Mouse (Mus musculus) hindbrain, embryonic 15.5 days (tissue): Measurements from ENCODE around the gene B3gntl1. TPM values are rescaled to one million over a fixed set of nuclear protein-coding genes. Genes with fewer than 3 reads are reported as not detected.

Experiments
- ATAC-seq: fragments of 200-750 bp; cut with Nextera tagmentation; 2 replicates; pipeline ENCODE4 v1.8.0; 2017; ENCODE audit warnings: low read depth, moderate number of reproducible peaks, moderate TSS enrichment; ENCODE audit not compliant: low FRiP score
- H3K27ac ChIP-seq: fragments of 300-500 bp; sonication (generic); replicated peaks from 2 replicates; pipeline ENCODE4 v1.5.1; 2015; ENCODE audit warnings: mild to moderate bottlenecking, inconsistent platforms
- H3K27me3 ChIP-seq: fragments of 300-500 bp; sonication (generic); 2 replicates; pipeline ENCODE4 v1.6.1; 2015; ENCODE audit warnings: control low read depth, inconsistent platforms
- H3K36me3 ChIP-seq: fragments of 300-500 bp; sonication (generic); 2 replicates; pipeline ENCODE4 v1.6.1; 2015; ENCODE audit warnings: control low read depth, inconsistent platforms
- H3K4me1 ChIP-seq: fragments of 300-500 bp; sonication (generic); replicated peaks from 2 replicates; pipeline ENCODE4 v1.6.1; 2015; ENCODE audit warnings: control low read depth, inconsistent platforms
- H3K4me2 ChIP-seq: fragments of 300-500 bp; sonication (generic); 2 replicates; pipeline ENCODE4 v1.6.1; 2015; ENCODE audit warnings: moderate library complexity, mild to moderate bottlenecking, inconsistent platforms
- H3K4me3 ChIP-seq: fragments of 300-500 bp; sonication (generic); 2 replicates; pipeline ENCODE4 v1.5.1; 2015; ENCODE audit warnings: mild to moderate bottlenecking, inconsistent platforms
- H3K9ac ChIP-seq: fragments of 300-500 bp; sonication (generic); 2 replicates; pipeline ENCODE4 v1.6.1; 2015; ENCODE audit warnings: inconsistent platforms
- H3K9me3 ChIP-seq: fragments of 300-500 bp; sonication (generic); 2 replicates; pipeline ENCODE4 v1.6.1; 2016; ENCODE audit warnings: control low read depth, inconsistent platforms
- WGBS: fragments of 180-500 bp; shearing (Covaris S2); methylation state at CpG from one replicate; pipeline ENCODE4 v1.1.7; 2015; 5-methylcytosine and 5-hydroxymethylcytosine counted together
- polyA plus RNA-seq: library from polyadenylated mRNA; unstranded; fragments of >200 nt; fragmentation: Nextera tagmentation; extraction: Ambion mirVana; gene quantifications from 2 replicates; pipeline ENCODE4 v1.2.1, GENCODE M21; 2015

The B3gntl1 gene
- polyA plus RNA-seq, 1 experiment from 2014 or later, result 7.9 TPM

DNA sequence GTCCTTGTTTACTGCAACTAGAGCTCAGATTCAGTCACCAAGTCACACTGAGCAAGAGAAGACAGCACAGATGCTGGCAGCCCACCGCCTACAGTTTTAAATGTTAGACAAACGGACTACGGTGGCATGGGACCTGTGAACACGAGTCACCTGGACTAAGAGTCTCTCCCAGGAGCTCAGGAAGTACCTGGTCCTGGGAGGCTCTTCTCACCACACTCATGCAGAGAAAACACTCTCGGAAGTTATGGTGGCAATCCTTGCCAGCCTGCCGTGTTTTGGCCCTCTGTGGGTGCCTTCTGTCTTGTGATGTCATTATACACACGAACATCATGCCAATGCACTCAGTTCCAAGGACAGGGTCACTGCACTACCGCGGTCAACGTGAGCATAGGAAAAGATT, 36.3 kb downstream of the B3gntl1 start:
- no peak overlapping the region for H3K9ac ChIP-seq
- H3K4me2 ChIP-seq, result no peak overlapping the region
- no peak for ATAC-seq
- whole genome bisulfite sequencing, result 93% methylated on average over 10 of the region's 10 CpGs
- H3K27ac ChIP-seq, result no peak overlapping the region
- no peaks in the 10 kb centered on the region for H3K27me3 ChIP-seq
- peaks cover 20% of the 10 kb centered on the region for H3K36me3 ChIP-seq
- H3K4me3 ChIP-seq, result no peak overlapping the region
- H3K9me3 ChIP-seq, result no peaks in the 10 kb centered on the region
- H3K4me1 ChIP-seq, result no peaks in the 10 kb centered on the region

DNA sequence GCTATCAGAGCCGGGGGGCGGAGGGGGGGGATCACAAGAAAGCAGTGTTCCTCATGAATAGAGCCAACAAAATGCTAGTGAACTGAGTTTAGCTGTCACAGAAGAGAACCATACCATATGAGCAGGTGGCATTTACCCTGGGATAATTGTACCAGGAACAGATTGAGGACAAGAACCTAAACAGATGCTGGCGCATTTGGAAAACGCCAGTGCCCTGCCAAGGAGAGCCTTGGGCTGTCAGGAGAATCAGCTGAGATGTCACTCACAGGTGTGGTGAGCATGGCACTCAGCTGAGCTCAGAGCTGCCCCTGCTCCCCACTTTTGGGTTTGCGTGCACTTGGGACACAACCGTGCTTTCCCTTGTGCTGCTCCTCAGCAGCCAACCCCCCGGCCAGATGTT, 41.5 kb downstream of the B3gntl1 start:
- Histone ChIP-seq H3K27me3 (no peaks in the 10 kb centered on the region), H3K4me3 (no peak overlapping the region), H3K4me1 (no peaks in the 10 kb centered on the region), H3K36me3 (0 out of 2 replicates have a peak, but pooled peaks cover 10% of the 10 kb centered on the region), H3K27ac (no peak overlapping the region), H3K9ac (no peak overlapping the region), H3K4me2 (no peak overlapping the region), H3K9me3 (no peaks in the 10 kb centered on the region)
- ATAC-seq, result no peak
- WGBS, result 82% methylated on average over 7 of the region's 7 CpGs

DNA sequence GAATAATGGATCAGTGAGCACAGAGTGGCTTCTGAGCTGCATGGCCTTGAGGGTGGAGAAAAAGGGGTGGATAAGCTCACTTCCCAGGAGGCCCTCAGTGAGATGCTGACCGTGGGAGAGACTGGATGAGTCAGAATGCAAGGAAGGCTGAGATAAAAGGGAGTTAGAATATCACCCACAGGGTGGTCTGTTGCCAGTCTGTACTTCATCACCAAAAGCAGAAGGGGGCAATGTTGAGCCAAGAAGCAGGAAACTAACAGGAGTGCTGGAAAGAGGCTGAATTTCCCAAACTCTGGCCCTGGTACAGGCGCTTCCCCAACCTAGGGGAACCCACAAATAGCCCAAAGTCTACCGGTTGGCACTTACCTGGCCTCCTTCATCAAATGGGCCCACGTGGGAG, 42.5 kb downstream of the B3gntl1 start:
- no peak overlapping the region for H3K9ac ChIP-seq
- H3K9me3 ChIP-seq, result no peaks in the 10 kb centered on the region
- no peak overlapping the region for H3K4me3 ChIP-seq
- no peak overlapping the region for H3K27ac ChIP-seq
- WGBS, result 82% methylated on average over 4 of the region's 4 CpGs
- no peak overlapping the region for H3K4me2 ChIP-seq
- no peak for ATAC-seq
- H3K4me1 ChIP-seq, result no peaks in the 10 kb centered on the region
- no peaks in the 10 kb centered on the region for H3K27me3 ChIP-seq
- H3K36me3 ChIP-seq, result 0 out of 2 replicates have a peak, but pooled peaks cover 10% of the 10 kb centered on the region

GRCm38 (mm10) chr11:121629529-121629928, 43.4 kb downstream of the B3gntl1 start:
- Histone ChIP-seq H3K4me2 (no peak overlapping the region), H3K27me3 (no peaks in the 10 kb centered on the region), H3K27ac (no peak overlapping the region), H3K36me3 (0 out of 2 replicates have a peak, but pooled peaks cover 10% of the 10 kb centered on the region), H3K4me1 (no peaks in the 10 kb centered on the region), H3K4me3 (no peak overlapping the region), H3K9ac (no peak overlapping the region), H3K9me3 (no peaks in the 10 kb centered on the region)
- no peak for ATAC-seq
- 92% methylated on average over 6 of the region's 6 CpGs for WGBS

DNA sequence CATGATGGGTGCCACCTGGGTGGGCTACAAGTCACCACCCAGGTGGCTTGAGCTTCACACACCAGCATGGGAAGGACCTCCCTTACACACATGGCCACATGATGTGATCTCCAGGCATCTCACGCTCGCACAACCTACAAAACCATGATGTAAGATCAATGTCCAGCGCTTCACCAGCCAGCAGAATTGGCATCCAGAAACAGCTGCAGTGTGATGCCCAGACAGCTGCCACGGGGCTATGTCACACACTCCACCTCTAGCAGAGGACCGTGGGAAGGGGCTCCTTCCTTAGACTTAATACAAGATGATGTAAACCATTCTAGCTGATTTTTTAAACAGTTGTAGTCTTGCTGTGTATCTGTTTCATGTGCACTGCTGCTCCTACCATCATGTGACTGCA, 45.4 kb downstream of the B3gntl1 start:
- Histone ChIP-seq H3K27me3 (no peaks in the 10 kb centered on the region), H3K4me1 (no peaks in the 10 kb centered on the region)
- WGBS, result 94% methylated on average over 5 of the region's 5 CpGs

DNA sequence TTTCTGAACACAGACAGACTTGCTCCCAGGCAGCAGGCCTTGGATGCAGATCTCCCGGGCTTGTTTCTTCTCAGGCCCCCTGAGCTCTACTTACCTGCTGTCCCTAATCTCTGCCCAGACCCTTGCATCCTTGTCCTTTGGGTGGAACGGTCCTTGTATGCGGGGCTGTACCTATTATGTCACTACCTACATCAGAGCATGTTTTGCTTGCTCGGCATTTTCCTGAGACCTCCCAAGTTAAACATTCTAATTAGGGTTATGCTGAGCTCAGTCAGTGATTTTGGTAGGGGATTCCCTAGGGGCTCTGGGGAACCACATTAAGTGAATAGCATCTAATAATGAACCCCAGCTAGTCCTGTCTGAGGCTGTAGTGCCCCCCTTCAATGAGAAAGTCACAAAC, 47.9 kb downstream of the B3gntl1 start:
- H3K36me3 ChIP-seq, result peaks cover 21% of the 10 kb centered on the region; the same call in 1 of the 2 replicates
- WGBS, result 86% methylated on average over 4 of the region's 4 CpGs
- ATAC-seq, result no peak

More for the DNA sequence above, 45.4 kb downstream of the B3gntl1 start:
- no peak overlapping the region for H3K27ac ChIP-seq
- H3K4me2 ChIP-seq, result no peak overlapping the region
- no peaks in the 10 kb centered on the region for H3K9me3 ChIP-seq
- no peak overlapping the region for H3K4me3 ChIP-seq
- H3K9ac ChIP-seq, result no peak overlapping the region
- H3K36me3 ChIP-seq, result 0 out of 2 replicates have a peak, but pooled peaks cover 10% of the 10 kb centered on the region
- no peak for ATAC-seq

GRCm38 (mm10) chr11:121617371-121617770, 55.6 kb downstream of the B3gntl1 start:
- no peak overlapping the region for H3K9ac ChIP-seq
- H3K4me2 ChIP-seq, result no peak overlapping the region
- 100% methylated on average over 1 of the region's 1 CpGs for WGBS
- ATAC-seq, result no peak
- H3K4me1 ChIP-seq, result no peaks in the 10 kb centered on the region
- H3K27me3 ChIP-seq, result no peaks in the 10 kb centered on the region
- H3K9me3 ChIP-seq, result no peaks in the 10 kb centered on the region
- H3K4me3 ChIP-seq, result no peak overlapping the region
- no peak overlapping the region for H3K27ac ChIP-seq
- H3K36me3 ChIP-seq, result peaks cover 66% of the 10 kb centered on the region

More for the DNA sequence above, 47.9 kb downstream of the B3gntl1 start:
- Histone ChIP-seq H3K4me3 (no peak overlapping the region), H3K9ac (no peak overlapping the region), H3K9me3 (no peaks in the 10 kb centered on the region), H3K27ac (no peak overlapping the region), H3K4me2 (no peak overlapping the region), H3K4me1 (no peaks in the 10 kb centered on the region), H3K27me3 (no peaks in the 10 kb centered on the region)

DNA sequence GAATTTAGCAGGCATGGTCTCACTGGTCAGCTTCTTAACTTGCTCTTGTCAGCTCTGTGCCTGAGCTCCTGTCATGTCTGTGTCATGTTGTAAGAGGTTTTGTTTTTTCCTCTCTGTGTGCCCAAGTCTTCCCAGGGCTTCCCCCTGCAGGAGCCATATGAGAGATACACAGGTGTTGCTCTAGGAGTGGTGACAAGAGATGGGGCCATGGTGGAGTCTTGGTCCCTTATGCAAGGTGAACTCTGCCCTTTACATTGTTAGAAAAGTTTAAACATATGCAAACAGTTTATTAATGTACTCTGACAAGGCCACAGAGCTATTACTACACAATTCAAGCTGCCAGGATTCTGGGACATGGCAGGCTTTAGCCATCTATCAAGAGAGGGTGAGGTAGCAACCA, 56.5 kb downstream of the B3gntl1 start:
- Histone ChIP-seq H3K27ac (no peak overlapping the region), H3K36me3 (peaks cover 63% of the 10 kb centered on the region), H3K27me3 (no peaks in the 10 kb centered on the region), H3K4me1 (no peaks in the 10 kb centered on the region), H3K4me2 (no peak overlapping the region), H3K9ac (no peak overlapping the region), H3K4me3 (no peak overlapping the region), H3K9me3 (no peaks in the 10 kb centered on the region)
- no peak for ATAC-seq

- Histone ChIP-seq H3K9me3 (no peaks in the 10 kb centered on the region), H3K4me3 (no peak overlapping the region), H3K4me2 (no peak overlapping the region), H3K27ac (no peak overlapping the region), H3K36me3 (peaks cover 65% of the 10 kb centered on the region), H3K27me3 (no peaks in the 10 kb centered on the region), H3K4me1 (no peaks in the 10 kb centered on the region), H3K9ac (no peak overlapping the region)
- 94% methylated on average over 3 of the region's 3 CpGs for WGBS
- no peak for ATAC-seq
These were observed 56.9 kb downstream of the B3gntl1 start for GRCm38 (mm10) chr11:121615961-121616485.

GRCm38 (mm10) chr11:121610976-121611375, 62.0 kb downstream of the B3gntl1 start:
- H3K27ac ChIP-seq, result no peak overlapping the region
- H3K4me2 ChIP-seq, result no peak overlapping the region
- H3K9ac ChIP-seq, result no peak overlapping the region
- no peaks in the 10 kb centered on the region for H3K4me1 ChIP-seq
- peaks cover 57% of the 10 kb centered on the region for H3K36me3 ChIP-seq
- no peak overlapping the region for H3K4me3 ChIP-seq
- ATAC-seq, result no peak
- no peaks in the 10 kb centered on the region for H3K9me3 ChIP-seq
- H3K27me3 ChIP-seq, result no peaks in the 10 kb centered on the region

- no peak overlapping the region for H3K9ac ChIP-seq
- H3K27ac ChIP-seq, result no peak overlapping the region
- no peaks in the 10 kb centered on the region for H3K27me3 ChIP-seq
- no peak overlapping the region for H3K4me2 ChIP-seq
- H3K36me3 ChIP-seq, result peaks cover 60% of the 10 kb centered on the region
- no peak for ATAC-seq
- H3K9me3 ChIP-seq, result no peaks in the 10 kb centered on the region
- H3K4me3 ChIP-seq, result no peak overlapping the region
- WGBS, result 93% methylated on average over 6 of the region's 6 CpGs
- H3K4me1 ChIP-seq, result no peaks in the 10 kb centered on the region
These were observed 67.3 kb downstream of the B3gntl1 start for GRCm38 (mm10) chr11:121605604-121606003.

DNA sequence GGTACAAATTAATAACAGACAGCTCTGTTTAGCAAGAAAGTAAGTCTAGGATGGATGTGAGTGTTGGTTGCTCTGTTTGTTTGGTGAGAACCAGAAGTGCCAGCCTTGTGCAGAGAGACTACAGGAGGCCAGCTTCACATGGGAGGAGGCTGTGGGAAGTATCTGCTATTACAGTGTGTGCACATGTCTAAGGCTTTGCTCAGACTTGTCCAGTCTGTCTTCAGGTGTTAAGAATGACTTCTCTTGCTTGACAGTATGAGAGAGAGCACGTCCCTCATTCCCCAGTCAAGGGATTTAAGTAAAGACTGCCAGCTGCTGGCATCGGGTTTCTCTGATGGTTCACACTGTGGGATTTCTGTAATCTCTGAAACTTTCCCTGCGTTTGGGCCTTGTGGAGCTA, 71.5 kb downstream of the B3gntl1 start:
- 90% methylated on average over 3 of the region's 3 CpGs for WGBS
- H3K4me1 ChIP-seq, result no peaks in the 10 kb centered on the region
- H3K4me3 ChIP-seq, result no peak overlapping the region
- ATAC-seq, result no peak
- no peaks in the 10 kb centered on the region for H3K9me3 ChIP-seq
- no peak overlapping the region for H3K4me2 ChIP-seq
- no peak overlapping the region for H3K27ac ChIP-seq
- H3K9ac ChIP-seq, result no peak overlapping the region
- no peaks in the 10 kb centered on the region for H3K27me3 ChIP-seq
- peaks cover 55% of the 10 kb centered on the region for H3K36me3 ChIP-seq

GRCm38 (mm10) chr11:121597254-121597653, 75.7 kb downstream of the B3gntl1 start:
- Histone ChIP-seq H3K9me3 (no peaks in the 10 kb centered on the region), H3K4me3 (no peak overlapping the region), H3K4me1 (no peaks in the 10 kb centered on the region), H3K4me2 (no peak overlapping the region), H3K9ac (no peak overlapping the region), H3K27me3 (no peaks in the 10 kb centered on the region), H3K36me3 (peaks cover 48% of the 10 kb centered on the region), H3K27ac (no peak overlapping the region)
- no peak for ATAC-seq
- WGBS, result 90% methylated on average over 6 of the region's 6 CpGs
